Mouse (Mus musculus): ENCODE measurements around the gene Zfp553.
A peak's percentile ranks its signal among the peaks of the same experiment; 100 is the strongest.

Gene Zfp553

DNA sequence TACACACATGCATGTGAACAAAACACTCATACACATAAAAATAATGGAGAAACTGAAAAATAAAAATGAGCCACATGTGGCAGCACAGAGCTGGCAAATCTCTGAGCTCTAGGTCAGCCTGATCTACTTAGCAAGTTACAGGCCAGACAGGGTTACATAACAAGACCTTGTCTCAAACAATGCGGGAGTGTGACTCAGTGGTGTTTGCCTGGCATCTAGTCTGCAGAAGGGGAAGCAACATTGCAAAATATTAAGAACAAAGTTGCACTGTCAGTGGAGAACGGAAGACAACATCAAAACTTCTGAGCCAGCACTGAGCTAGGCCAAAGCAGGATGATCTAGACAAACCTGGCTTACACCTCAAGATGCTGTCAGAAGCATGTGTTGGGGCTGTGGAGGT lies 37.4 kb downstream of the Zfp553 start:
- DNase-seq (ENCODE audit: extremely low read depth, low read depth, low spot score): no peak

GRCm38 (mm10) chr7:127270666-127271065 lies 37.8 kb downstream of the Zfp553 start:
- no peak for DNase-seq (ENCODE audit: extremely low read depth, low read depth, low spot score)

DNA sequence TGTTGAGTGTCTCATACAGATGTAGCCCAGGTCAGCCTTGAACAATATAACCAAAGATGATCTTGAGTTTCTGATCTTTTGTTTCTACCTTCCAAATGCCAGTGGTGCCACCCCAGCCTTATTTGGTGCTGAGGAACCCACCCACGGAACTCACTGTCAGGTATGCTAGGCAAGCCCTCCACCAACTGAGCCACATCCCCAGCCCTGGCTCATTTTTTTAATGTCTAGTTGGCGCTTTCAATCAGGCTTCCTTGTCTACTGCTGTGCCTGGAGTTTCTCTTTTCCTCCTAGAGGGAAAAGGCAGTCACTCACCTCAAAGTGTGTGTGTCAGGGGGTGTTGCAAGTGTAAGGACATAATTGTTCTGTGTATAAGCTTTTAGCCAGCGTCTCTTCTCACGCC lies 38.2 kb downstream of the Zfp553 start:
- no peak for DNase-seq (ENCODE audit: extremely low read depth, low read depth, low spot score)

DNA sequence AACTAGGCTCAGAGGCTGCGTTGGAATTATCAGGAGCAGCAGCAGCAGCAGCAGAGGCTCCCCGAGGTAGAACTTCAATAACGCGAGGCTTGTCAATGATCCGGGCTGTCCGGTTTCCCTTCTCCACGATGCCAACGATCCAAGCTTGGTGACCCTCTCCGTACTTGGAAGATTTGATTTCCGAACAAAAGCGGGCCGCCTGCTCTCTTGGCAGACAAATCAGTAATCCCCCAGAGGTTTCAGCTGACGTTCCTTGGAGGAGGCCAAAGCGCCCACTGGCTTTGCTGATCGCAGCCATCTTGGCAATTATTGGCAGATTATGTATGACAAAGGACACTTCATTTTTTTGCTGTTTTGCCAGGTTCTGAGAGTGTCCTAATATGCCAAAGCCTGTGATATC lies 39.7 kb downstream of the Zfp553 start:
- DNase-seq (ENCODE audit: extremely low read depth, low read depth, low spot score): no peak

GRCm38 (mm10) chr7:127273118-127273923 lies 40.5 kb downstream of the Zfp553 start:
- no peak for DNase-seq (ENCODE audit: extremely low read depth, low read depth, low spot score)

GRCm38 (mm10) chr7:127273925-127274789 lies 41.3 kb downstream of the Zfp553 start, which contains the start of gene Sephs2:
Gene Sephs2, minus strand, starts transcription at chr7:127274055.
- DNase-seq (ENCODE audit: extremely low read depth, low read depth, low spot score): peak; percentile 56

GRCm38 (mm10) chr7:127276519-127276961 lies 43.7 kb downstream of the Zfp553 start:
- DNase-seq (ENCODE audit: extremely low read depth, low read depth, low spot score): no peak

GRCm38 (mm10) chr7:127278311-127278710 lies 45.5 kb downstream of the Zfp553 start:
- no peak for DNase-seq (ENCODE audit: extremely low read depth, low read depth, low spot score)

- DNase-seq (ENCODE audit: extremely low read depth, low read depth, low spot score): no peak
Observed at GRCm38 (mm10) chr7:127280092-127280491, 47.2 kb downstream of the Zfp553 start.

DNA sequence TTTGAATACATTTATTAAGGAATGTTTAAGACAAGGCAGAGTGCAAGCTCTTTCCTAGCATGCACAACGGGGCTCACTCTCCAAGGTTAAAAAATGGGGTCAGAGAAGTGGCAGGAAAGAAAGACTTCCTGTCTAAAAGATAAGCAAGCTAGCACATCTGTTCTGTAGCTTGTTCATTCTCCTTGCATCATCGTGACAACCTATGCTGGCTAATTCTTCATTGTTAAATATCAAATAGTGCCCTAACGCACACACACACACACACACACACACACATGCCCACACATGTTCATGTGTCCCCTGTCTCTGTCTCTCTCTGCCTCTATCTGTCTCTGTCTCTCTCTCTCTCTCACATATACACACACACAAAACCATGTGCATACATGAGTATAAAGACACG lies 48.3 kb downstream of the Zfp553 start:
- DNase-seq (ENCODE audit: extremely low read depth, low read depth, low spot score): no peak

DNA sequence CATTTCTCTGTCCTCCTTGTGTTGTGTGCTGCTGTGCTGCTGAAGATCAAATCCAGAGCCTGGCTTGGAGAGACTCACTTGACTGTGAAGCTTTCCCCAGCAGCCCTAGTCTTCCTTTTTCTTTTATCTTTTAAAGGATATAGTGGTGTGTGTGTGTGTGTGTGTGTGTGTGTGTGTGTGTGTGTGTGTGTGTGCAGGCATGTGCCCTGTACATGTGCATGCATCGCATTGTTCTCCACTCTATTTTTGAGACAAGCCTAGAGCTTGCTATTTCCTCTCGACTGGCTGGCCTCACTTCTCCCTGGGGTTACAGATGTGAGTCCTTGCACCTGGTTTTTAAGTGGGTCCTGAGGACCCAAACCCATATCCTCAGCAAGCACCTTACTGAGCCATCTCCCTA lies 49.3 kb downstream of the Zfp553 start:
- no peak for DNase-seq (ENCODE audit: extremely low read depth, low read depth, low spot score)

GRCm38 (mm10) chr7:127285154-127285553 lies 52.3 kb downstream of the Zfp553 start:
- DNase-seq (ENCODE audit: extremely low read depth, low read depth, low spot score): no peak
